Comparison of ENCODE assay signal across 13 mouse cellular contexts in genomic region chr2:51058158-51058557, GRCm38 (mm10).
"Had no signal": no experiment of that assay in that cellular context is flagged by ENCODE, and none has a peak within 500 bp of the region (broad histone marks: within the 10 kb centered on the region; RNA-seq: fewer than 3 reads in every experiment).

No protein-coding gene starts in this region.

- H3K36me3 ChIP-seq: limb, embryonic 15.5 days; liver, embryonic 12.5 days; neural tube, embryonic 15.5 days had no signal

- H3K9me3 ChIP-seq: limb, embryonic 15.5 days; liver, embryonic 12.5 days; neural tube, embryonic 15.5 days had no signal

- H3K27me3 ChIP-seq: limb, embryonic 15.5 days; liver, embryonic 12.5 days; neural tube, embryonic 15.5 days had no signal

- H3K27ac ChIP-seq: kidney, postnatal 0 days; limb, embryonic 15.5 days; liver, embryonic 12.5 days; neural tube, embryonic 15.5 days had no signal

- ATAC-seq: liver, embryonic 12.5 days had no signal

- H3K9ac ChIP-seq: limb, embryonic 15.5 days; liver, embryonic 12.5 days; lung, embryonic 14.5 days; neural tube, embryonic 15.5 days had no signal

- H3K4me3 ChIP-seq: limb, embryonic 15.5 days; liver, embryonic 12.5 days; myocyte; neural tube, embryonic 15.5 days had no signal

- H3K4me2 ChIP-seq: limb, embryonic 15.5 days; liver, embryonic 12.5 days; lung, embryonic 14.5 days; neural tube, embryonic 15.5 days had no signal

- H3K4me1 ChIP-seq: liver, embryonic 12.5 days had no signal

- DNase-seq: kidney, adult 9 months; kidney, postnatal 36 days; layer of hippocampus, adult 9-11 months; layer of hippocampus, postnatal 36 days; lung, embryonic 14.5 days; right cerebral cortex, adult 18-20 months; right cerebral cortex, postnatal 25 days; thymus, postnatal 36 days had no signal
